Mouse (Mus musculus): ENCODE results near the gene Atxn7l1. TPM values are rescaled to one million over a fixed set of nuclear protein-coding genes. Genes with fewer than 3 reads are reported as not detected.
"Not testable (repeated sequence)": the region's sequence is repeated elsewhere in the genome, so short reads cannot be mapped to it uniquely, and the experiment has no call there.

Atxn7l1 gene
- polyA plus RNA-seq, 1 experiment from 2014 or later, result 11.2 TPM

GRCm38 (mm10) chr12:33153850-33154249, 6.4 kb downstream of the Atxn7l1 start:
- Histone ChIP-seq H3K4me2 (no peak overlapping the region), H3K9me3 (no peaks in the 10 kb centered on the region), H3K9ac (replicated peaks) (no peak overlapping the region), H3K36me3 (peaks cover 12% of the 10 kb centered on the region; the same call in 1 of the 2 replicates), H3K27ac (no peak overlapping the region), H3K4me1 (replicated peaks) (peaks cover 6% of the 10 kb centered on the region), H3K4me3 (replicated peaks) (no peak overlapping the region), H3K27me3 (no peaks in the 10 kb centered on the region)
- ATAC-seq (ENCODE audit: insufficient number of reproducible peaks, insufficient read depth, low FRiP score, low TSS enrichment, low read depth), result no peak
- WGBS, result 98% methylated on average over 3 of the region's 3 CpGs

- no peaks in the 10 kb centered on the region; the same call in 1 of the 2 replicates for H3K4me1 ChIP-seq (replicated peaks)
- no peak overlapping the region for H3K9ac ChIP-seq (replicated peaks)
- no peak overlapping the region for H3K27ac ChIP-seq
- no peaks in the 10 kb centered on the region for H3K27me3 ChIP-seq
- no peak overlapping the region for H3K4me2 ChIP-seq
- no peak overlapping the region for H3K4me3 ChIP-seq (replicated peaks)
- peaks cover 13% of the 10 kb centered on the region; the same call in 1 of the 2 replicates for H3K36me3 ChIP-seq
- ATAC-seq (ENCODE audit: insufficient number of reproducible peaks, insufficient read depth, low FRiP score, low TSS enrichment, low read depth), result no peak
- no peaks in the 10 kb centered on the region for H3K9me3 ChIP-seq
- WGBS, result 90% methylated on average over 3 of the region's 3 CpGs
These were observed 7.2 kb downstream of the Atxn7l1 start for GRCm38 (mm10) chr12:33154732-33155131.

- Histone ChIP-seq H3K27me3 (no peaks in the 10 kb centered on the region), H3K27ac (no peak overlapping the region), H3K4me1 (replicated peaks) (peaks cover 1% of the 10 kb centered on the region; the same call in 1 of the 2 replicates), H3K36me3 (peaks cover 13% of the 10 kb centered on the region; the same call in 1 of the 2 replicates), H3K9ac (replicated peaks) (no peak overlapping the region), H3K4me3 (replicated peaks) (no peak overlapping the region), H3K4me2 (no peak overlapping the region), H3K9me3 (no peaks in the 10 kb centered on the region)
- WGBS, result 94% methylated on average over 7 of the region's 7 CpGs
- no peak for ATAC-seq (ENCODE audit: insufficient number of reproducible peaks, insufficient read depth, low FRiP score, low TSS enrichment, low read depth)
These were observed 9.0 kb downstream of the Atxn7l1 start for GRCm38 (mm10) chr12:33156334-33157018.

- H3K27ac ChIP-seq, result no peak overlapping the region
- no peaks in the 10 kb centered on the region for H3K9me3 ChIP-seq
- ATAC-seq (ENCODE audit: insufficient number of reproducible peaks, insufficient read depth, low FRiP score, low TSS enrichment, low read depth), result no peak
- no peak overlapping the region for H3K4me2 ChIP-seq
- 0 out of 2 replicates have a peak overlapping the region, but pooled peaks have one; percentile 3 for H3K9ac ChIP-seq (replicated peaks)
- H3K4me1 ChIP-seq (replicated peaks), result peaks cover 18% of the 10 kb centered on the region
- H3K27me3 ChIP-seq, result no peaks in the 10 kb centered on the region
- H3K36me3 ChIP-seq, result peaks cover 13% of the 10 kb centered on the region; the same call in 1 of the 2 replicates
- H3K4me3 ChIP-seq (replicated peaks), result no peak overlapping the region
- 61% methylated on average over 8 of the region's 8 CpGs for WGBS
These were observed 10.8 kb downstream of the Atxn7l1 start for GRCm38 (mm10) chr12:33158256-33158655.

GRCm38 (mm10) chr12:33160406-33160805, 12.9 kb downstream of the Atxn7l1 start:
- H3K9me3 ChIP-seq, result no peaks in the 10 kb centered on the region
- H3K4me1 ChIP-seq (replicated peaks), result peaks cover 22% of the 10 kb centered on the region
- WGBS, result 90% methylated on average over 7 of the region's 7 CpGs
- H3K27ac ChIP-seq, result no peak overlapping the region
- H3K9ac ChIP-seq (replicated peaks), result no peak overlapping the region
- no peak overlapping the region for H3K4me3 ChIP-seq (replicated peaks)
- ATAC-seq (ENCODE audit: insufficient number of reproducible peaks, insufficient read depth, low FRiP score, low TSS enrichment, low read depth), result no peak
- H3K36me3 ChIP-seq, result peaks cover 6% of the 10 kb centered on the region; the same call in 1 of the 2 replicates
- no peaks in the 10 kb centered on the region for H3K27me3 ChIP-seq
- no peak overlapping the region for H3K4me2 ChIP-seq

GRCm38 (mm10) chr12:33162541-33162940, 15.0 kb downstream of the Atxn7l1 start:
- Histone ChIP-seq H3K27ac (peak overlapping the region; percentile 89), H3K27me3 (no peaks in the 10 kb centered on the region), H3K4me3 (replicated peaks) (no peak overlapping the region), H3K4me2 (peak overlapping the region; percentile 22; the same call in 1 of the 2 replicates), H3K9ac (replicated peaks) (no peak overlapping the region), H3K4me1 (replicated peaks) (peaks cover 22% of the 10 kb centered on the region), H3K36me3 (peaks cover 10% of the 10 kb centered on the region; the same call in 1 of the 2 replicates), H3K9me3 (no peaks in the 10 kb centered on the region)
- ATAC-seq (ENCODE audit: insufficient number of reproducible peaks, insufficient read depth, low FRiP score, low TSS enrichment, low read depth), result no peak
- 23% methylated on average over 12 of the region's 12 CpGs for WGBS

- 93% methylated on average over 5 of the region's 5 CpGs for WGBS
- not testable (repeated sequence) for H3K4me2 ChIP-seq; ATAC-seq (ENCODE audit: insufficient number of reproducible peaks, insufficient read depth, low FRiP score, low TSS enrichment, low read depth); H3K9me3 ChIP-seq; H3K4me3 ChIP-seq (replicated peaks); H3K36me3 ChIP-seq; H3K9ac ChIP-seq (replicated peaks); H3K27me3 ChIP-seq; H3K27ac ChIP-seq
- peaks cover 22% of the 10 kb centered on the region for H3K4me1 ChIP-seq (replicated peaks)
These were observed 16.5 kb downstream of the Atxn7l1 start for GRCm38 (mm10) chr12:33164019-33164418.

GRCm38 (mm10) chr12:33166712-33167111, 19.2 kb downstream of the Atxn7l1 start:
- Histone ChIP-seq H3K27me3 (no peaks in the 10 kb centered on the region), H3K9ac (replicated peaks) (no peak overlapping the region), H3K9me3 (no peaks in the 10 kb centered on the region), H3K36me3 (peaks cover 4% of the 10 kb centered on the region), H3K4me3 (replicated peaks) (no peak overlapping the region), H3K4me1 (replicated peaks) (peaks cover 18% of the 10 kb centered on the region), H3K27ac (no peak overlapping the region), H3K4me2 (no peak overlapping the region)
- 61% methylated on average over 8 of the region's 8 CpGs for WGBS
- ATAC-seq (ENCODE audit: insufficient number of reproducible peaks, insufficient read depth, low FRiP score, low TSS enrichment, low read depth), result no peak

GRCm38 (mm10) chr12:33167545-33167944, 20.1 kb downstream of the Atxn7l1 start:
- H3K36me3 ChIP-seq, result peaks cover 4% of the 10 kb centered on the region
- no peak overlapping the region for H3K4me2 ChIP-seq
- H3K27me3 ChIP-seq, result no peaks in the 10 kb centered on the region
- no peak for ATAC-seq (ENCODE audit: insufficient number of reproducible peaks, insufficient read depth, low FRiP score, low TSS enrichment, low read depth)
- H3K4me1 ChIP-seq (replicated peaks), result peaks cover 11% of the 10 kb centered on the region
- H3K27ac ChIP-seq, result no peak overlapping the region
- no peak overlapping the region for H3K9ac ChIP-seq (replicated peaks)
- WGBS, result 61% methylated on average over 5 of the region's 5 CpGs
- no peak overlapping the region for H3K4me3 ChIP-seq (replicated peaks)
- no peaks in the 10 kb centered on the region for H3K9me3 ChIP-seq

- Histone ChIP-seq H3K4me1 (replicated peaks) (peaks cover 3% of the 10 kb centered on the region; the same call in 1 of the 2 replicates), H3K9ac (replicated peaks) (no peak overlapping the region)
- no peak for ATAC-seq (ENCODE audit: insufficient number of reproducible peaks, insufficient read depth, low FRiP score, low TSS enrichment, low read depth)
These were observed 21.0 kb downstream of the Atxn7l1 start for GRCm38 (mm10) chr12:33168491-33168890.

GRCm38 (mm10) chr12:33169777-33170494, 22.4 kb downstream of the Atxn7l1 start:
- H3K9ac ChIP-seq (replicated peaks), result no peak overlapping the region
- no peaks in the 10 kb centered on the region for H3K27me3 ChIP-seq
- no peak overlapping the region for H3K4me2 ChIP-seq
- no peak overlapping the region for H3K27ac ChIP-seq
- H3K4me3 ChIP-seq (replicated peaks), result no peak overlapping the region
- no peaks in the 10 kb centered on the region for H3K9me3 ChIP-seq
- H3K36me3 ChIP-seq, result peaks cover 4% of the 10 kb centered on the region
- no peak for ATAC-seq (ENCODE audit: insufficient number of reproducible peaks, insufficient read depth, low FRiP score, low TSS enrichment, low read depth)
- H3K4me1 ChIP-seq (replicated peaks), result peaks cover 16% of the 10 kb centered on the region
- 95% methylated on average over 11 of the region's 11 CpGs for WGBS

More at GRCm38 (mm10) chr12:33168491-33168890, 21.0 kb downstream of the Atxn7l1 start:
- Histone ChIP-seq H3K4me3 (replicated peaks) (no peak overlapping the region), H3K27ac (no peak overlapping the region), H3K27me3 (no peaks in the 10 kb centered on the region), H3K4me2 (no peak overlapping the region), H3K36me3 (peaks cover 4% of the 10 kb centered on the region), H3K9me3 (no peaks in the 10 kb centered on the region)
- WGBS, result 97% methylated on average over 2 of the region's 2 CpGs

All from limb, embryonic 12.5 days (tissue).